Mouse (Mus musculus): Measurements from ENCODE around the gene Srsf3. TPM values are rescaled to one million over a fixed set of nuclear protein-coding genes. Genes with fewer than 3 reads are reported as not detected.

Srsf3 gene
- total and polyA plus RNA-seq, 3 experiments, result 171 to 687 (median 380) TPM

DNA sequence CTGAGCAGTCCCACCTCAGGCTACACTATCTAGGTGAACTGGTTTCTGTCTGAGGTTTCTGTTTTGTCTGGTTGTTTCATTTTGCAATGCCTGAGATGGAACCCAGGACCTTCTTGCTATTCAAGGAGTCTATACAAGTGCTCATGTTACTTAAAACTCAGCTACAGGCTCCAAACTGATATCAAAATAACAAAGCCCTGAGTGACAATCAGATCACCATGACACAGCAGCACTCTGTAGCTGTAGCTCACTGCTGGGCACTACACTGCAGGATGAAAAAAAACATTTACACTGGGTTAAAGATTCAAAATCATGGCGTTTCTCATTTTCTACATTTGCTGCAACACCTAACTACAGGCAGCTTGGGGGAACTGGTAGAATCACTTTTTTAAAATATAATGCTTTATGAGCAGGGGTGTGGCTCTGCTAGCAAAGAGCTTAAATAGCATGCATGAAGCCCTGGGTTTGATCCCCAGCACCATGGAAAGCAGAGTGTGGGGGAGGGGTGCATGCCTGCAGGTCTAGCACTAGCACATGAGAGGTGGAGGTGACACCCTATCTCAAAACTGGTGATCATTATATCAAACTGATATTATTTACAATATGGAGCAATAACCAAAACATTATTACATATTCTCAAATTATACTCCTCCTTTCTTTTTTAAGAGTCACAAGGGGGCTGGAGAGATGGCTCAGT is 47.6 kb upstream of the Srsf3 start:
- Histone ChIP-seq H3K9ac (ENCODE audit: insufficient read depth, low read depth) (no peak overlapping the region), H3K36me3 (replicated peaks in 1 of 2; ENCODE audit: control insufficient read depth in 1 of 2, insufficient read depth in 1 of 2, low read length in 1 of 2) (peaks cover 62 to 86% of the 10 kb centered on the region in 2 experiments), H3K79me2 (replicated peaks; ENCODE audit: control insufficient read depth, extremely low read depth, insufficient read depth, poor library complexity, severe bottlenecking) (no peaks in the 10 kb centered on the region), H3K27me3 (replicated peaks) (no peaks in the 10 kb centered on the region), H3K27ac (ENCODE audit: insufficient read depth, low read depth) (no peak overlapping the region), H3K9me3 (replicated peaks; ENCODE audit: low read length) (no peaks in the 10 kb centered on the region), H3K4me3 (replicated peaks in 1 of 3; ENCODE audit: low read depth in 2 of 3, low read length in 2 of 3, poor library complexity in 1 of 3) (no peak overlapping the region), H3K4me2 (ENCODE audit: insufficient read depth, low read depth, poor library complexity, severe bottlenecking) (no peak overlapping the region), H3K4me1 (ENCODE audit: control insufficient read depth in 1 of 2, insufficient read depth in 2 of 2) (peaks cover 0 to 3% of the 10 kb centered on the region in 2 experiments; a peak in 1 of 4 replicates)
- no peak for DNase-seq (ENCODE audit: extremely low read depth)
- in situ Hi-C loops (cut with MboI; ENCODE audit: low pct_ligation_motif_present, low pct_unique_long_range_greater_than_20kb, low sequenced_read_pairs), result no loop called here
- no peak for TF ChIP-seq MAFK (IDR thresholded peaks at IDR 0.05; ENCODE audit: insufficient replicate concordance, low read length)
- no peak for TF ChIP-seq NRF1 (IDR thresholded peaks at IDR 0.05; ENCODE audit: low read depth, low read length)
- TF ChIP-seq MAX (IDR thresholded peaks at IDR 0.05; ENCODE audit: low read length), result no peak
- no peak for TF ChIP-seq POLR2AphosphoS2 (IDR thresholded peaks at IDR 0.05; ENCODE audit: low read depth, low read length)
- TF ChIP-seq CTCF (conservative IDR thresholded peaks at IDR 0.05 in 1 of 2, IDR thresholded peaks at IDR 0.05 in 1 of 2; ENCODE audit: low read depth in 2 of 2, low read length in 2 of 2), result no peak
- TF ChIP-seq CHD1 (IDR thresholded peaks at IDR 0.05; ENCODE audit: low read depth, low read length), result no peak
- no peak for TF ChIP-seq GABPA (IDR thresholded peaks at IDR 0.05; ENCODE audit: insufficient replicate concordance, low read depth, low read length)
- no peak for TF ChIP-seq MAZ (IDR thresholded peaks at IDR 0.05; ENCODE audit: low read depth, low read length)
- TF ChIP-seq JUN (IDR thresholded peaks at IDR 0.05; ENCODE audit: insufficient read depth, low read depth, low read length), result no peak
- TF ChIP-seq RCOR1 (conservative IDR thresholded peaks at IDR 0.05; ENCODE audit: low read depth, low read length), result no peak
- dilution Hi-C loops (cut with MboI; ENCODE audit: extremely low pct_ligation_motif_present, extremely low pct_unique_long_range_greater_than_20kb, low sequenced_read_pairs), result no loop called here

DNA sequence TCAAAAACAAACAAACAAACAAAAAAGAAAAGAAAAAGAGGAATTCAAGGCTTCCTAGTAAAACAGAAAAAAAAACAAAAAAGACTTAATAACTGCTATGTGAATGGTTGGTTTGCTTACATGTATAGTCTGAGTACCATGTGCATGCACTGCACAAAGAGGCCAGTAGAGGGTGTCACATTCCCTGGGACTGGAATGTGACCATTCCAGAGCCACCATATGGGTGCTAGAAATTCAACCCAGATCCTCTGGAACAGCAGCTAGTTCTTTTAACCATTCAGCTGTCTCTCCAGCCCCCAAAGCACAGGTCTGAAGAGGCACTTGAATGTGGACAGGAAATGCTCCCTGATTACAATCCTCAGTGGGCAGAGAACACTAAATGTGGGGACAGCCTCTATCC is 45.6 kb upstream of the Srsf3 start:
- Histone ChIP-seq H3K4me3 (replicated peaks in 1 of 3; ENCODE audit: low read depth in 2 of 3, low read length in 2 of 3, poor library complexity in 1 of 3) (no peak overlapping the region), H3K9me3 (replicated peaks; ENCODE audit: low read length) (no peaks in the 10 kb centered on the region), H3K4me2 (ENCODE audit: insufficient read depth, low read depth, poor library complexity, severe bottlenecking) (no peak overlapping the region), H3K9ac (ENCODE audit: insufficient read depth, low read depth) (no peak overlapping the region), H3K79me2 (replicated peaks; ENCODE audit: control insufficient read depth, extremely low read depth, insufficient read depth, poor library complexity, severe bottlenecking) (no peaks in the 10 kb centered on the region), H3K36me3 (replicated peaks in 1 of 2; ENCODE audit: control insufficient read depth in 1 of 2, insufficient read depth in 1 of 2, low read length in 1 of 2) (peaks cover 67 to 90% of the 10 kb centered on the region in 2 experiments), H3K27ac (ENCODE audit: insufficient read depth, low read depth) (no peak overlapping the region), H3K4me1 (ENCODE audit: control insufficient read depth in 1 of 2, insufficient read depth in 2 of 2) (peaks cover 2 to 21% of the 10 kb centered on the region in 2 experiments; a peak in 2 of 4 replicates), H3K27me3 (replicated peaks) (no peaks in the 10 kb centered on the region)
- TF ChIP-seq ZMIZ1 (IDR thresholded peaks at IDR 0.05; ENCODE audit: low read depth, low read length) (no peak), SMC3 (IDR thresholded peaks at IDR 0.05; ENCODE audit: low read depth, low read length) (peak; percentile 34), CHD2 (IDR thresholded peaks at IDR 0.05; ENCODE audit: low read length) (no peak), JUND (conservative IDR thresholded peaks at IDR 0.05; ENCODE audit: low read depth, low read length) (no peak), NRF1 (IDR thresholded peaks at IDR 0.05; ENCODE audit: low read depth, low read length) (no peak), EP300 (IDR thresholded peaks at IDR 0.05; ENCODE audit: low read length) (no peak), MYC (IDR thresholded peaks at IDR 0.05; ENCODE audit: low read depth, low read length) (no peak), CTCF (conservative IDR thresholded peaks at IDR 0.05 in 1 of 2, IDR thresholded peaks at IDR 0.05 in 1 of 2; ENCODE audit: low read depth in 2 of 2, low read length in 2 of 2) (peak; percentile 48 to 62; a peak in 3 of 4 replicates), MAX (IDR thresholded peaks at IDR 0.05; ENCODE audit: low read length) (no peak), POLR2AphosphoS2 (IDR thresholded peaks at IDR 0.05; ENCODE audit: low read depth, low read length) (no peak), SIN3A (IDR thresholded peaks at IDR 0.05; ENCODE audit: low read length) (no peak), RAD21 (IDR thresholded peaks at IDR 0.05; ENCODE audit: low read depth, low read length) (peak; percentile 10), JUN (IDR thresholded peaks at IDR 0.05; ENCODE audit: insufficient read depth, low read depth, low read length) (no peak), NELFE (IDR thresholded peaks at IDR 0.05; ENCODE audit: low read depth, low read length) (no peak)
- in situ Hi-C loops (cut with MboI; ENCODE audit: low pct_ligation_motif_present, low pct_unique_long_range_greater_than_20kb, low sequenced_read_pairs) (no loop called here), dilution Hi-C loops (cut with MboI; ENCODE audit: extremely low pct_ligation_motif_present, extremely low pct_unique_long_range_greater_than_20kb, low sequenced_read_pairs) (no loop called here)
- DNase-seq (ENCODE audit: extremely low read depth), result no peak
